Mouse (Mus musculus): ENCODE data around the gene Acer1. TPM values are rescaled to one million over a fixed set of nuclear protein-coding genes. Genes with fewer than 3 reads are reported as not detected.

Acer1 gene
- total and polyA plus RNA-seq, 3 experiments = 0.23 to 0.42 TPM; not detected in 1

Other genes with a start within 250 kb of the Acer1 start
- 1 to 10 TPM; 3.2 to 3.9 TPM for gene Nrtn, start 224.6 kb downstream of the Acer1 start, total RNA-seq (2021)
- 53.9 and 64.0 TPM in 2 replicates for gene Nrtn, start 224.6 kb downstream of the Acer1 start, polyA plus RNA-seq (2012; rRNA removed)
- 10 to 100 TPM; 30.0 to 36.2 TPM for gene Dus3l, start 217.4 kb downstream of the Acer1 start, total RNA-seq (2021)
- 104 and 121 TPM in 2 replicates for gene Dus3l, start 217.4 kb downstream of the Acer1 start, polyA plus RNA-seq (2012; rRNA removed)
- gene Prr22, start 211.9 kb downstream of the Acer1 start, total RNA-seq (2021) = under 1 TPM; 0.43 to 0.73 TPM
- 4.7 and 5.6 TPM in 2 replicates for gene Prr22, start 211.9 kb downstream of the Acer1 start, polyA plus RNA-seq (2012; rRNA removed)
- gene Rfx2, start 151.1 kb downstream of the Acer1 start, total RNA-seq (2021) = 1 to 10 TPM; 5.7 to 7.8 TPM
- gene Rfx2, start 151.1 kb downstream of the Acer1 start, polyA plus RNA-seq (2012; rRNA removed) = 12.3 and 13.4 TPM in 2 replicates
- gene Acsbg2, start 107.7 kb downstream of the Acer1 start, total RNA-seq (2021) = under 1 TPM; 0.20 to 0.59 TPM
- gene Acsbg2, start 107.7 kb downstream of the Acer1 start, polyA plus RNA-seq (2012; rRNA removed) = 0.09 and 0.11 TPM in 2 replicates
- gene 1700061G19Rik, start 106.6 kb downstream of the Acer1 start, total RNA-seq (2021) = 1 to 10 TPM; 2.7 to 5.1 TPM
- gene 1700061G19Rik, start 106.6 kb downstream of the Acer1 start, polyA plus RNA-seq (2012; rRNA removed) = 0.07 and 0.13 TPM in 2 replicates
- 10 to 100 TPM; 32.9 to 46.8 TPM for gene Mllt1, start 46.7 kb downstream of the Acer1 start, total RNA-seq (2021)
- 54.8 and 55.0 TPM in 2 replicates for gene Mllt1, start 46.7 kb downstream of the Acer1 start, polyA plus RNA-seq (2012; rRNA removed)
- gene Clpp, start 8.2 kb upstream of the Acer1 start, total RNA-seq (2021) = 100 to 1,000 TPM; 118 to 140 TPM
- gene Clpp, start 8.2 kb upstream of the Acer1 start, polyA plus RNA-seq (2012; rRNA removed) = 378 and 412 TPM in 2 replicates
- gene Alkbh7, start 15.2 kb upstream of the Acer1 start, total RNA-seq (2021) = 10 to 100 TPM; 58.3 to 81.0 TPM
- gene Alkbh7, start 15.2 kb upstream of the Acer1 start, polyA plus RNA-seq (2012; rRNA removed) = 182 and 186 TPM in 2 replicates
- not detected for gene Pspn, start 17.9 kb upstream of the Acer1 start, total RNA-seq (2021)
- 1.9 TPM in 2 replicates for gene Pspn, start 17.9 kb upstream of the Acer1 start, polyA plus RNA-seq (2012; rRNA removed)
- 10 to 100 TPM; 55.8 to 57.3 TPM for gene Gtf2f1, start 29.2 kb upstream of the Acer1 start, total RNA-seq (2021)
- gene Gtf2f1, start 29.2 kb upstream of the Acer1 start, polyA plus RNA-seq (2012; rRNA removed) = 23.8 and 28.5 TPM in 2 replicates
- gene Gm17949, start 29.3 kb upstream of the Acer1 start, total RNA-seq (2021) = not detected
- gene Gm17949, start 29.3 kb upstream of the Acer1 start, polyA plus RNA-seq (2012; rRNA removed) = not detected in 2 replicates
- gene Khsrp, start 49.4 kb upstream of the Acer1 start, total RNA-seq (2021) = 10 to 100 TPM; 76.9 to 88.8 TPM
- gene Khsrp, start 49.4 kb upstream of the Acer1 start, polyA plus RNA-seq (2012; rRNA removed) = 145 and 160 TPM in 2 replicates
- not detected for gene Slc25a41, start 59.5 kb upstream of the Acer1 start, total RNA-seq (2021)
- 0.18 TPM in 1 of 2 replicates, not detected in the other for gene Slc25a41, start 59.5 kb upstream of the Acer1 start, polyA plus RNA-seq (2012; rRNA removed)
- gene Crb3, start 77.0 kb upstream of the Acer1 start, total RNA-seq (2021) = 1 to 10 TPM in 1 of 2 experiments, under 1 TPM in 1; 0.63 to 1.8 TPM
- gene Crb3, start 77.0 kb upstream of the Acer1 start, polyA plus RNA-seq (2012; rRNA removed) = 1.1 and 1.5 TPM in 2 replicates
- 10 to 100 TPM; 75.8 to 87.5 TPM for gene Slc25a23, start 77.7 kb upstream of the Acer1 start, total RNA-seq (2021)
- gene Slc25a23, start 77.7 kb upstream of the Acer1 start, polyA plus RNA-seq (2012; rRNA removed) = 72.0 and 94.5 TPM in 2 replicates
- 1 to 10 TPM; 1.8 TPM for gene Dennd1c, start 96.4 kb upstream of the Acer1 start, total RNA-seq (2021)
- 2.8 and 3.3 TPM in 2 replicates for gene Dennd1c, start 96.4 kb upstream of the Acer1 start, polyA plus RNA-seq (2012; rRNA removed)
- gene Tubb4a, start 105.7 kb upstream of the Acer1 start, total RNA-seq (2021) = 1 to 10 TPM; 5.7 to 7.7 TPM
- 3.1 and 3.8 TPM in 2 replicates for gene Tubb4a, start 105.7 kb upstream of the Acer1 start, polyA plus RNA-seq (2012; rRNA removed)
- gene Tnfsf9, start 123.2 kb upstream of the Acer1 start, total RNA-seq (2021) = under 1 TPM; 0.45 to 0.72 TPM
- 1.2 and 1.8 TPM in 2 replicates for gene Tnfsf9, start 123.2 kb upstream of the Acer1 start, polyA plus RNA-seq (2012; rRNA removed)
- not detected for gene Cd70, start 167.7 kb upstream of the Acer1 start, total RNA-seq (2021)
- gene Cd70, start 167.7 kb upstream of the Acer1 start, polyA plus RNA-seq (2012; rRNA removed) = not detected in 2 replicates
- gene Tnfsf14, start 212.1 kb upstream of the Acer1 start, total RNA-seq (2021) = under 1 TPM in 1 of 2 experiments, not detected in 1; 0.21 TPM
- 0.26 and 0.44 TPM in 2 replicates for gene Tnfsf14, start 212.1 kb upstream of the Acer1 start, polyA plus RNA-seq (2012; rRNA removed)
- 1,000 to 10,000 TPM in 1 of 2 experiments, 100 to 1,000 TPM in 1; 382 to 3,178 TPM for gene C3, start 246.0 kb upstream of the Acer1 start, total RNA-seq (2021)
- 222 and 767 TPM in 2 replicates for gene C3, start 246.0 kb upstream of the Acer1 start, polyA plus RNA-seq (2012; rRNA removed)